Mouse (Mus musculus) intestine, embryonic 15.5 days (tissue): Measurements from ENCODE around the gene Fbxo3. TPM values are rescaled to one million over a fixed set of nuclear protein-coding genes. Genes with fewer than 3 reads are reported as not detected.
A peak's percentile ranks its signal among the peaks of the same experiment; 100 is the strongest.
"Not testable (repeated sequence)": the region's sequence is repeated elsewhere in the genome, so short reads cannot be mapped to it uniquely, and the experiment has no call there.

Source experiments
- ATAC-seq: fragments of 200-750 bp; cut with Nextera tagmentation; 2 replicates; pipeline ENCODE4 v1.8.0; 2017; ENCODE audit warnings: moderate TSS enrichment, moderate library complexity
- H3K27ac ChIP-seq: fragments of 300-500 bp; sonication (generic); 2 replicates; pipeline ENCODE4 v1.5.1; 2015; ENCODE audit warnings: mild to moderate bottlenecking, inconsistent platforms
- H3K27me3 ChIP-seq: fragments of 300-500 bp; sonication (generic); replicated peaks from 2 replicates; pipeline ENCODE4 v1.6.1; 2015; ENCODE audit warnings: inconsistent platforms
- H3K36me3 ChIP-seq: fragments of 300-500 bp; sonication (generic); 2 replicates; pipeline ENCODE4 v1.6.1; 2015; ENCODE audit warnings: inconsistent platforms
- H3K4me1 ChIP-seq: fragments of 300-500 bp; sonication (generic); replicated peaks from 2 replicates; pipeline ENCODE4 v1.6.1; 2015; ENCODE audit warnings: inconsistent platforms
- H3K4me2 ChIP-seq: fragments of 300-500 bp; sonication (generic); replicated peaks from 2 replicates; pipeline ENCODE4 v1.6.1; 2015; ENCODE audit warnings: mild to moderate bottlenecking, inconsistent platforms
- H3K4me3 ChIP-seq: fragments of 300-500 bp; sonication (generic); replicated peaks from 2 replicates; pipeline ENCODE4 v1.5.1; 2015; ENCODE audit warnings: inconsistent platforms
- H3K9ac ChIP-seq: fragments of 300-500 bp; sonication (generic); 2 replicates; pipeline ENCODE4 v1.6.1; 2015; ENCODE audit warnings: inconsistent platforms
- H3K9me3 ChIP-seq: fragments of 300-500 bp; sonication (generic); 2 replicates; pipeline ENCODE4 v1.6.1; 2016; ENCODE audit warnings: inconsistent platforms
- WGBS: fragments of 180-500 bp; shearing (Covaris S2); methylation state at CpG from one replicate; pipeline ENCODE4 v1.1.7; 2015; 5-methylcytosine and 5-hydroxymethylcytosine counted together
- polyA plus RNA-seq: library from polyadenylated mRNA; unstranded; fragments of >200 nt; fragmentation: Nextera tagmentation; extraction: Ambion mirVana; gene quantifications from 2 replicates; pipeline ENCODE4 v1.2.1, GENCODE M21; 2015

Gene Fbxo3
- polyA plus RNA-seq: 50.9 and 51.6 TPM in 2 replicates

DNA sequence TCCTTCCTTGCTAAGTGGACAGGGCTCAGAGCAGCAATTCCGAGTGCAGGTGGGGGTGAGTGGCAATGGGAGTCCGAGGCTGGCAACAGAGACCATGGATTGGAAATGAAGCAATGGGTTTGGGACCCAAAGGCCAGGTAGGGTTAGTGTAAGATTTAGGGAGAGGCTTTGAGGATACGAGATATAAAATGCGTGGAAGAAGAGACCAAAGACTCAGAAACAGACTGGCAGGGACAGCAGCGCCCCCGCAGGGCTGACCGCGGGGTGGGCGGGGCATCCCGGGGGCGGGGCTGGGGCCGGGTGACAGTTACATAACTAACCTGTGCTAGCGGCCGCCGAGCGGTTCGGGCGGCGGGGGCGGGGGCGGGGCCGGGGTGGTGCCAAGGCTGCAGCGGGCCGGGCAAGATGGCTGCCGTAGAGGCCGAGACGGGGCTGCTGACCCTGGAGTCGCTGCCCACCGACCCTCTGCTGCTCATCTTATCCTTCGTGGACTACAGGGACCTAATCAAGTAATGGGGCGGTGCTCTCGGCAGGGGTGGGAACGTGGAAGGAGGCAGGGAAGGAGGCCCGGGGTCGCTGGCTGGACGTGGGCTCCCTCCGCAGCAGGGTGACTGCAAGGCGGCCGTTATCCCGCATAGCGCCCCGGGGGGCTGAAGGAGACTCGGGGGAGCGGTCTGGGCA lies at the start of gene Fbxo3:
Fbxo3 (plus strand) TSS at position 264 of the 681 bp plus-strand sequence.
- Histone ChIP-seq H3K27me3 (no peaks in the 10 kb centered on the region), H3K4me2 (peak within 1 kb of the TSS; percentile 73), H3K4me1 (peaks cover 12% of the 10 kb centered on the region), H3K27ac (peak within 1 kb of the TSS; percentile 34), H3K9me3 (no peaks in the 10 kb centered on the region), H3K9ac (peak within 1 kb of the TSS; percentile 78), H3K36me3 (no peaks in the 10 kb centered on the region), H3K4me3 (peak within 1 kb of the TSS; percentile 87)
- ATAC-seq: peak; percentile 99
- under 1% methylated on average over 43 of the region's 44 CpGs for WGBS

DNA sequence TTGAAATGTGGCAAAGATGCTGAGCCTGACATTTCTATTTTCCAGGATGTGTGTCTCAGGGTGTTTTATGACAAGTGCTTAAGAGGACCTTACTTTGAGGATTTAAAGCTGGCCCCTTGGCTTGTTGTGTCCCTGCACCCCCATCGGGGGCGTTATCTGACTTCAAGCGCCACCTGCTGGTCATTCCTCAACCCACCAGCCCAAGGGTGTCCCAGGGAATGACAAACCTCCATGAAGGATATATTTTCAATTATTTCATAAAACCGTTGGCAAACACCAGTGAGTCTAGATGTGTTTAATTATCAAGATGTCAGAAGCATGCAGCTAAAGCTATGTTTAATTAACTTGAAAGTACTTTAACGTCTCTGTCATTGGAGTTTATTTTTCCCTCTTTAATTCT lies 45.3 kb upstream of the Fbxo3 start:
- Histone ChIP-seq H3K36me3 (no peaks in the 10 kb centered on the region), H3K9me3 (no peaks in the 10 kb centered on the region), H3K9ac (no peak overlapping the region), H3K27me3 (no peaks in the 10 kb centered on the region), H3K4me3 (no peak overlapping the region), H3K4me1 (no peaks in the 10 kb centered on the region), H3K4me2 (no peak overlapping the region), H3K27ac (no peak overlapping the region)
- ATAC-seq: peak; percentile 80
- 8% methylated on average over 5 of the region's 5 CpGs for WGBS

DNA sequence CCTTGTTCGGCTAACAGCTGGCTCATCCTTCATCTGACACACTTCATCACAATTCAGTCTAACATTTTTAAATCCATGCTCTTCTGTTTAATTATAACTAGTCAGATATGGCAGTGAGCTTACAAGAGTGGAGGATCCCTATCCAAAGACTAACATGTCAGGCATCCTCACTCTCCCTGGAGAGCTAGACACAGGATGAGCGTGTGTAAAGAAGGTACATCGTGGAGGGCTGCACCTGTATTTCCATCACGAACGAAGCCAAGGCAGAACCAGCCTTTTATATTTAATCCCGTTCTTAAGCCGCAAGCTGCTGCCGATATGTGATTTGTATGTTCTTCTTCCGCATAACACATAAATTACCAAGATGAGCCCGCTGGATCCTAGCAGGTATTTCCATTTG lies 44.4 kb upstream of the Fbxo3 start:
- Histone ChIP-seq H3K4me3 (no peak overlapping the region), H3K4me2 (no peak overlapping the region), H3K36me3 (no peaks in the 10 kb centered on the region), H3K4me1 (no peaks in the 10 kb centered on the region), H3K27me3 (no peaks in the 10 kb centered on the region), H3K9ac (no peak overlapping the region), H3K9me3 (no peaks in the 10 kb centered on the region), H3K27ac (no peak overlapping the region)
- no peak for ATAC-seq
- WGBS: 88% methylated on average over 10 of the region's 10 CpGs

DNA sequence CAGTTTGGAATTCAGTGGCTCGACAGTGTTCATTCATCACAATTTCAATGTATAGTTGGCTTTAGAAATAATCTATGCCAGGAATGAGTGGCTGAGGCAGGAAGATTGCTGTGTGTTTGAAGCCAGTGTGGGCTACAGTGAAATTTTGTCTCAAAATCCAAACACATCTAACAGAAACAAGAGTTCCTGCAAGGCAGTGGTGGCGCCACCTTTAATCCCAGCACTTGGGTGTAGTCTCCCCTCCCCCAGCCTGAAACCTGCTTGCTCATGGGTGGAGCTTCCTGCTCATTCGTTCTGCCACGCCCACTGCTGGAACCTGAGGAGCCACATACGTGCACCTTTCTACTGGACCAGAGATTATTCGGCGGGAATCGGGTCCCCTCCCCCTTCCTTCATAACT lies 39.9 kb upstream of the Fbxo3 start:
- not testable (repeated sequence) for H3K9me3 ChIP-seq, H3K9ac ChIP-seq, H3K27me3 ChIP-seq, ATAC-seq, H3K36me3 ChIP-seq, H3K4me1 ChIP-seq, H3K4me2 ChIP-seq, H3K4me3 ChIP-seq, H3K27ac ChIP-seq
- WGBS: 60% methylated on average over 8 of the region's 8 CpGs

DNA sequence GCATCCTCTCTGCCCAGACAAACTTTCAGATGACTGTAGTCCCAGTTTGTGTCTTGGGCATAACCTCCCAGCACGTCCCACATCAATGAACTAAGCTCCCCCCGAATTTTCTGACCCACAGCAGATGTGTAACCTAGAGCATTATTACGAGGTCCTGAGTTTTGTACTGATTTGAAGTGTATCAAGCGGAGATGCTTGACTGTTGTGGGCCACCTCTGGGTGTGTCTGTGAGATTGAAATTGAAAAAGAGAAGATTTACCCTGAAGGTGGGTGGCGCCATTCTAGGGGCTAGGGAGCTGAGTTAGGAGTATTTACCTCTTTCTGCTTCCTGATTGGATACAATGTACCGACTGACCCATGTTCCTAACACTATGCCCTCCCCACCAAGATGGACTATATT lies 37.8 kb upstream of the Fbxo3 start:
- Histone ChIP-seq H3K9me3 (no peaks in the 10 kb centered on the region), H3K27ac (no peak overlapping the region), H3K4me3 (no peak overlapping the region), H3K36me3 (no peaks in the 10 kb centered on the region), H3K4me1 (no peaks in the 10 kb centered on the region), H3K9ac (no peak overlapping the region), H3K27me3 (no peaks in the 10 kb centered on the region), H3K4me2 (no peak overlapping the region)
- ATAC-seq: no peak
- WGBS: 83% methylated on average over 6 of the region's 6 CpGs

GRCm38 (mm10) chr2:103991303-103991702 lies 36.2 kb upstream of the Fbxo3 start:
- Histone ChIP-seq H3K4me2 (no peak overlapping the region), H3K27ac (no peak overlapping the region), H3K4me3 (no peak overlapping the region), H3K4me1 (no peaks in the 10 kb centered on the region), H3K27me3 (no peaks in the 10 kb centered on the region), H3K36me3 (no peaks in the 10 kb centered on the region), H3K9me3 (no peaks in the 10 kb centered on the region), H3K9ac (no peak overlapping the region)
- no peak for ATAC-seq

GRCm38 (mm10) chr2:103992162-103992561 lies 35.4 kb upstream of the Fbxo3 start:
- WGBS: 76% methylated on average over 9 of the region's 9 CpGs
- no peaks in the 10 kb centered on the region for H3K36me3 ChIP-seq
- no peaks in the 10 kb centered on the region for H3K9me3 ChIP-seq
- ATAC-seq: no peak
- no peak overlapping the region for H3K4me2 ChIP-seq
- H3K27ac ChIP-seq: no peak overlapping the region
- H3K9ac ChIP-seq: no peak overlapping the region
- no peak overlapping the region for H3K4me3 ChIP-seq
- no peaks in the 10 kb centered on the region for H3K4me1 ChIP-seq
- H3K27me3 ChIP-seq: no peaks in the 10 kb centered on the region

DNA sequence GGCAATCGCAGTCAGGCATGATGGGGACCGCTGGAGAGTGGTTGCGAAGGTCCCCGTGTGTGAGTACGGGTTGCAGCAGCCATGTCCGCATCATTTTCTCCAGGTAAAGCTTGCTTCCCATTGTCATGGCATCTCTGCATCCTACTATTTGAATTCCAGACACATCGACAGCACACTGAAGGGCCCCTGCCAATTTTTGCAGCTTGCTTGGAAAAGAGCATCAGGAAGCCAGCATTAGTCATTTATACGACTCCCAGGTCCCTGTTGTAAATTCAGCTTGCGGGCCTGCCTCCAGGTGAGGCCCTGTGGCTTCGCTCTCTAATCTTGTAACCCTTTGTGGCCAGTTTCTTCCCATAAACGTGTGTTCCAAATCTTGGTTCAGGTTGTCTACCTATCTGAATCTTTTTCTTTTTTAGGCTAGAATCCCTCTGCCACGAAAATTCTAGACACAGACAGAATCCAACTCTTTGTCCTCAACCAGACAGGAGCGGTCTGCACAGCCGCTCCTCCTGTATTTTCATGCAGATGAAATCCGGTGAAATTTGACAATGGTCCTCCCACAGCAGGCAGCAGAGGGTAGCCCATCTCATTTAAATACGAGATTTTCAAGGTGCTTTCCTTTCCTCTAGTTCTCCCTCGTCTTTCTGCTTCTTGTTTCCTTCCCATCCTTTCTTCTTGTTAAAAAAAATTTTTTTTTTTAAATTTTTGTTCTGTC lies 34.7 kb upstream of the Fbxo3 start:
- no peaks in the 10 kb centered on the region for H3K9me3 ChIP-seq
- no peak overlapping the region for H3K4me3 ChIP-seq
- no peak for ATAC-seq
- no peaks in the 10 kb centered on the region for H3K4me1 ChIP-seq
- no peaks in the 10 kb centered on the region for H3K27me3 ChIP-seq
- no peak overlapping the region for H3K4me2 ChIP-seq
- H3K27ac ChIP-seq: no peak overlapping the region
- WGBS: 34% methylated on average over 17 of the region's 17 CpGs
- no peaks in the 10 kb centered on the region for H3K36me3 ChIP-seq
- H3K9ac ChIP-seq: no peak overlapping the region

DNA sequence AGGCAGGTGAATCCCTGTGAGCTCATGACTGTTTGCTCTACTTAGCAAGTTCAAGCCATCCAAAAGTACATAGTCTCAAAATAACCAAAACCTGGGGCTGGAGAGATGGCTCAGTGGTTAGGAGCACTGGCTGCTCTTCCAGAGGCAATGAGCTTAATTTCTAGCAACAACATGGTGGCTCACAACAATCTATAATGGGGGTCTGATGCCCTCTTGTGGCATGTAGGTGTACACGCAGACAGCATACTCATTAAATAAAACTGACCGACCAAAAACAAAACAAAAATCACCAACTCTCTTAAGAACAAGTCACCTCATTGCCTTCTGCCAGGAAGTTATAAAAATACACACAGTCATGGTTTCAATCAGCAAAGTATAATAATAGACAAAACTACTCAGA lies 26.4 kb upstream of the Fbxo3 start:
- H3K4me3 ChIP-seq: no peak overlapping the region
- ATAC-seq: no peak
- whole genome bisulfite sequencing: 26% methylated on average over 2 of the region's 2 CpGs
- H3K36me3 ChIP-seq: no peaks in the 10 kb centered on the region
- H3K4me2 ChIP-seq: no peak overlapping the region
- no peak overlapping the region for H3K9ac ChIP-seq
- H3K27me3 ChIP-seq: peaks cover 6% of the 10 kb centered on the region; the same call in 1 of the 2 replicates
- no peaks in the 10 kb centered on the region for H3K4me1 ChIP-seq
- H3K27ac ChIP-seq: no peak overlapping the region
- H3K9me3 ChIP-seq: no peaks in the 10 kb centered on the region

GRCm38 (mm10) chr2:104001861-104002260 lies 25.7 kb upstream of the Fbxo3 start:
- 82% methylated on average over 4 of the region's 4 CpGs for whole genome bisulfite sequencing
- H3K27me3 ChIP-seq: peaks cover 6% of the 10 kb centered on the region; the same call in 1 of the 2 replicates
- no peaks in the 10 kb centered on the region for H3K4me1 ChIP-seq
- H3K4me2 ChIP-seq: no peak overlapping the region
- ATAC-seq: no peak
- H3K36me3 ChIP-seq: no peaks in the 10 kb centered on the region
- no peaks in the 10 kb centered on the region for H3K9me3 ChIP-seq
- H3K4me3 ChIP-seq: no peak overlapping the region
- no peak overlapping the region for H3K9ac ChIP-seq
- H3K27ac ChIP-seq: no peak overlapping the region

DNA sequence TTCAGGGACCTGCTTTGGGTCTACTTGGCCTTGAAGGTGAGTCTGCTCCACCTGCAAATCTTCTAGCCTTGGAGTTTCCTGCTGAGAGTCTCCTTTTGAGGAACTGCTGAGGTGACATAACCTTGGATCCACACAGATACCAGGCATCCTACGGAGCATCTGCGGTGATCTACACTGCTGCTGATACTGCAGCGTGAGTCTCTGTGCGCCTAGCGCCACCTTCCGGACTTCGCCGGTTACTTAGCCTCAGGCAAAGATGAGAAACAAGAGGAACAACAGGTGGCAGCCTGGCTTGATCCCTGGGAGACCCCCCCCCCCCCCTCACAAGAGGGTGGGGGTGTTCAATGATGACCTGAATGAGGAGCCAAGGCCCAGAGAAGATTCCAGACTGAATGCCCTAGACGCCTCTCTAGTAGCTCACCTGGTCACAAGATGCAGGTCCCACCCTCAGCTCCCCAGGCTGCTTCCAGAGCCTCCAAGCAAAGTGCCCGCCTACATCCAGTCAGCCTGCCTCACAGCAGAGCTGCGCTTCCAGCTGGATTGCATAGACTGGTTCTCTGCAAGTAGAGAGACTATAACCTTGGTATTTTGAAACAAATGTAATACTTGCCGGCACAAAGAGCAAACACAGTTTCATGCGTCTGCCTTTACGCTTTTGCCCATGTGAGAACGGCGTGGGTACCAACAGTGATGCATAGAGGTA lies 24.7 kb upstream of the Fbxo3 start:
- no peaks in the 10 kb centered on the region for H3K4me1 ChIP-seq
- H3K9ac ChIP-seq: no peak overlapping the region
- no peak overlapping the region for H3K27ac ChIP-seq
- ATAC-seq: no peak
- WGBS: 35% methylated on average over 16 of the region's 16 CpGs
- H3K36me3 ChIP-seq: no peaks in the 10 kb centered on the region
- H3K27me3 ChIP-seq: peaks cover 6% of the 10 kb centered on the region; the same call in 1 of the 2 replicates
- no peak overlapping the region for H3K4me2 ChIP-seq
- H3K4me3 ChIP-seq: no peak overlapping the region
- no peaks in the 10 kb centered on the region for H3K9me3 ChIP-seq

- no peak for ATAC-seq
- Histone ChIP-seq H3K4me2 (no peak overlapping the region), H3K27ac (no peak overlapping the region), H3K4me3 (no peak overlapping the region), H3K4me1 (no peaks in the 10 kb centered on the region), H3K9me3 (no peaks in the 10 kb centered on the region), H3K9ac (no peak overlapping the region), H3K27me3 (peaks cover 3% of the 10 kb centered on the region; the same call in 1 of the 2 replicates), H3K36me3 (no peaks in the 10 kb centered on the region)
- 74% methylated on average over 7 of the region's 7 CpGs for WGBS
These were observed 19.6 kb upstream of the Fbxo3 start for GRCm38 (mm10) chr2:104007793-104008519.
